Mouse (Mus musculus) mouse trophoblast stem cell (cell line): ENCODE results near the gene Slc41a1.

Experiments used
- in situ Hi-C, 2 experiments: fragments of 300-500 bp; cut with MseI, MboI; formaldehyde crosslinking; loops; 2 replicates in 1 of 2; 3 replicates in 1 of 2; pipeline ENCODE4 v1.15.1; 2025

Gene Slc41a1

DNA sequence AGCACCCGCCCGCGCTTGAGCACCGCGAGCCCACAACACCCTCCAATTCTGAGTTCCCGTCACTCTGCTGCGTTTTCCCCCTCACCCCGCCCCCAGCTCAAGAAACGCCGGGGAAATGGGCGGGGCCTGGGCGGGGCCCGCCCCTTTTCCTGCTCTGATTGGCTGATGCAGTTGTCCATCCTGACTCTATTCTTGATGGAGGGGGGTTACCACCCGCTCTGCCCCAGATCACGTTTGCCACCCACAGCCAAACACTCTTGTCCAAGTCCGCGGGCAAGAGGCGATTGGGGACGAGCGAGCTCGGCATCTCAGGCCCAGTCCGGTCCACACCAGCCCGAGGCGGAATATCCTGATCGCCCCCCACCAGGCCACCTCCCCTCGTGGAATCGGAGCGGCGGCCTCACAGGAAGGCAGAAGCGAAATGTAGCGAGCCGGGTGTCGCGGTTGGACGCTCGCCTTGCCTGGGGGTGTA, 530 bp downstream of the Slc41a1 start:
- in situ Hi-C loops = no loop called here

- in situ Hi-C loops = no loop called here
These were observed 1.2 kb downstream of the Slc41a1 start for GRCm38 (mm10) chr1:131828297-131829126.

GRCm38 (mm10) chr1:131829279-131829678, 2.0 kb downstream of the Slc41a1 start:
- in situ Hi-C loops = no loop called here

DNA sequence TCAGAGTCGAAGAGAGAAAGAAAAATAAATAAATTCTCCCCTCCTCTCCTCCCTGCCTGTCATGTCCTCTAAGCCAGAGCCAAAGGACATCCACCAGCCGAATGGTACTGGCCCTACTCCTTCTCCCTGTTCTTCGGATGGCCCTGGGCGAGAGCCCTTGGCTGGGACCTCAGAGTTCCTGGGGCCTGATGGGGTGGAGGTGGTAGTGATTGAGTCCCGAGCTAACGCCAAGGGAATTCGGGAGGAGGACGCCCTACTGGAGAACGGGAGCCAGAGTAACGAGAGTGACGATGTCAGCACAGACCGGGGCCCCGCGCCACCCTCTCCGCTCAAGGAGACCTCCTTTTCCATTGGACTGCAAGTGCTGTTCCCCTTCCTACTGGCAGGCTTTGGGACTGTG, 3.3 kb downstream of the Slc41a1 start:
- in situ Hi-C loops = no loop called here

DNA sequence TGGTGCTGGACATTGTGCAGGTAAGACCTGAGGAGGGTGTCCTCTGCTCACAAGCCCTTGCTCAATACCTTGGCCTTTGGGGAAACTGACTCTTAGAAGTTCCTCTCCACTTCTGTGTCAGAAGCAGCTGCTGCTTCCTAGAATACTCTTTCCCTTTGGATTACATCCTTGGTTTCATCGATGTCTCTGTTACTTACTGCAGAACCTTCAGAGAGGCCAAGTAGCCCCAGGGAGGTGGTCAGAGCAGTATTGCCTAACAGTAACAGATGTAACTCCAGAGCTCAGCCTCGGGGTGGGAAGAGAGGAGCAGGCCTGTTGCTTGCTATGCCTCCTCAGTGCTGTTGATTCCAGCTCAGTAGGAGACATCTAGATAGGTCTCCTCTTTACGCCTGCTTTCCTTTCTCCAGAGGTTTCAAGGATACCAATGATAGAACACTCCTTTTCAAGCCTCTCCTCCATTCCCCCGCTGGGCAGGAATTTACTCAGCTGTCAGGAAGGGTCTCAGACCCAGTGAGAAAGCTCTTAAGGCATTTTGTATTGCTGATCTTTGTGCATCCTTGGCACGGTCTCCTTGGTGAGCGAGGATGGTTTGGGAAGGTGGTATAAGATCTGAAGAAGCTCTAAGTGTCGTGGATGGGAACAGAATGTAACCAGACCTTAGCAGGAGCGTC, 3.8 kb downstream of the Slc41a1 start:
- in situ Hi-C loops = no loop called here

DNA sequence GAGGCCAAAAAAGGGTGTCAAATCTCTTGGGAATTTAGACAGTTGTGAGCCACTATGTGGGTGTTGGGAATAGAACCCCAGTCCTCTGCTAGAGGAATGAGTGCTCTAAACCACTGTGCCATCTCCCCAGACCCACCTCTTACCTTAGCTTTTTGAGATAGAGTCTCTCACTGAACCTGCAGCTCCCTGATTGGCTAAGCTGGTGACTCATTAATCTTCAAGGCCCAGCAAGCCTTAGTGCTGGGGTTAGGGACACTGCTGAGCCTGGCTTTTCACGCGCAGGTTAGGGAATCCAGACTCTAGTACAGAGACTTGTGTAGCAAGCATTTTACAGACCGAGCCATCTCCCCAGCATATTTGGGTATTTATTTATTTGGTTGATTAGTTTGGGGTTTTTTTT, 9.7 kb downstream of the Slc41a1 start:
- in situ Hi-C loops = no loop called here

DNA sequence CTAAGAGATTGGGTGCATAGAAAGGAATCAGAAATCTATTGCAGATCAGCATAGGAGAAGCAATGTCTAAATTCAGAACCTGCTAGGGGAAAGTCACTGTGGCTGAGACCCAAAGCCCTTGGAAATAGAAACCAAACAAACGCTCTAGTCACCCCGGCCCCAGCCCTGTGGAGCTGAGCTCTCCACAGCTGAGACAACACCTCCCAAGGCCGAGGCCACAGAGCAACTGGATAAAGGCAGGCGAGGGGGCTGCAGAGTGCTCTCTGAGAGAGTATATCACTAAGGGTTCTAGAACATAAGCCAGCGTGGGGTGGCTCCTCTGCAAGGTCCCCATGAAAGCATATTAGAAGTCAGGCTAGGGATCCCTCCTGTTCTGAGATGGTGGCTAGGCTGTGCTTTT, 11.2 kb downstream of the Slc41a1 start:
- in situ Hi-C loops = no loop called here

DNA sequence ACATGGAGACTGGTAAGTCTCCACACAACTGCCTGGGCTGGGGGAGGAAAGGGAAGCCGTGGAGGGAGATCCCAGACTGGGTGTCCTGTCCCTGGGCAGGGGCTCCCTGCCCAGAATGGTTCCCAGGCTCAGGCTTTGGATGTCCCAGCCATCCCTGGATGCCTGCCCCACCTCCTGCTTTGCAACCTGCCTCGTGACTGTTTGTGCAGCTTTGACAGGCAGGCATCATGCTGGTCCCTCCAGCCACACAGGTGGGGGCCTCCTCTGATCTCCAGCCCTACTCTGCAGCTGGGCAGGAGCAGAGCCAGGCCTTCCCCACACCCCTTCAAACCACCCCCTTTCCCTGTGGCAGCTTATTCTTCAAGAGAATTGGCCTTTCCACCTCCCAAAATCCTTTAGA, 12.0 kb downstream of the Slc41a1 start:
- in situ Hi-C loops = no loop called here

- in situ Hi-C loops = no loop called here
These were observed 14.9 kb downstream of the Slc41a1 start for GRCm38 (mm10) chr1:131842221-131842620.

DNA sequence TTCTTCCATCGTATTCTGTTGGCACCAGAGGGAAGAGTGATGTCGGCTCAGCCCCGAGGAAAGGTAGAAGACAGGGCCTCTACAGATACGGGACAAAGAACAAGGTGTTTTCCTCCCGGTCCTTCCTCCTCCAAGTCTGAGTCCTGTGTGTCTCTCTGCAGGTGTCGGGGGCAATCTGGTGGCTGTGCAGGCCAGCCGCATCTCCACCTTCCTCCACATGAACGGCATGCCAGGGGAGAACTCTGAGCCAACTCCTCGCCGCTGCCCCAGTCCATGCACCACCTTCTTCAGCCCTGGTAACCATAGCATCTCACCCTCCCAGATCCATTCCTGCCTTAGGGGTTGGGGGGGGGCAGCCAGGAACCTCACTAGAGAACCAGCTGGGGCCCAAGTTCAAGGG, 16.5 kb downstream of the Slc41a1 start:
- in situ Hi-C loops = no loop called here

GRCm38 (mm10) chr1:131844883-131845282, 17.6 kb downstream of the Slc41a1 start:
- in situ Hi-C loops = no loop called here

DNA sequence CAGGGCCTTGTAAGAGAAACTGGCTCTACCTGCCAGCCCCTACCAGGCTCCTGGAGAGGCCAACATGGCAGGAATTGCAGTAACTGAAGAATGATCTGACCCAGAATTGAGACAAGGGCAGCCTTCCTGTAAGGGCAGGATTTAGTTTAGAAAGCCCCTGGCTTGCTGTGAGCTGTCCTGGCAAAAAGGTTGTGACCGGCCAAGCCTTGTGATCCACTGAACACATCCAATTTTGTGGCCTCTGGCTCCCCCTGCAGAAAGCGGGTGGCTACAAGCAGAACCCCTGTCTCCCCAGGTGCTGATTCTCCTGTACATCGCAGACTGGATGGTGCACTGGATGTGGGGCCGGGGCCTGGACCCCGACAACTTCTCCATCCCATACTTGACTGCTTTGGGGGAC, 19.0 kb downstream of the Slc41a1 start:
- in situ Hi-C loops = no loop called here

GRCm38 (mm10) chr1:131861811-131862210, 34.5 kb downstream of the Slc41a1 start:
- in situ Hi-C loops = no loop called here

DNA sequence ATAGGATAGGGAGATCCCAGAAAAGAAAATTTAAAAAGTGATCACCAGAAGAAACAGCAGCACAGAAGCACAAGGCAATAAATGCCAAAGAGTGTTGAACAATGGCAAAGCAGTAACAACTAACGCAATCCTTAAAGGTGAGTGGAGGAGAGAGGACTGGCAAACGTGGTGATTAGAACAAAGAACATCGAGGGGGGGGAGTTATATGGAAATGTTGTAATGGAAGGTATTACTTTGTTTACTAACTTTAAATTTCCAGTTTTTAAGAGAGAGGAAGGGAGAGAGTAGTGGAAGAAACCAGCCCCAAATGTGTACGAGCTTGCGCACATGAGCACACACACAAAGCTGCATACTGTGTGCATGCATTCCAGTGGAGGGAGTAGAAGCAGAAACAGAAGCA, 38.3 kb downstream of the Slc41a1 start:
- in situ Hi-C loops = no loop called here

- in situ Hi-C loops = no loop called here
These were observed 39.2 kb downstream of the Slc41a1 start for GRCm38 (mm10) chr1:131866304-131866999.

DNA sequence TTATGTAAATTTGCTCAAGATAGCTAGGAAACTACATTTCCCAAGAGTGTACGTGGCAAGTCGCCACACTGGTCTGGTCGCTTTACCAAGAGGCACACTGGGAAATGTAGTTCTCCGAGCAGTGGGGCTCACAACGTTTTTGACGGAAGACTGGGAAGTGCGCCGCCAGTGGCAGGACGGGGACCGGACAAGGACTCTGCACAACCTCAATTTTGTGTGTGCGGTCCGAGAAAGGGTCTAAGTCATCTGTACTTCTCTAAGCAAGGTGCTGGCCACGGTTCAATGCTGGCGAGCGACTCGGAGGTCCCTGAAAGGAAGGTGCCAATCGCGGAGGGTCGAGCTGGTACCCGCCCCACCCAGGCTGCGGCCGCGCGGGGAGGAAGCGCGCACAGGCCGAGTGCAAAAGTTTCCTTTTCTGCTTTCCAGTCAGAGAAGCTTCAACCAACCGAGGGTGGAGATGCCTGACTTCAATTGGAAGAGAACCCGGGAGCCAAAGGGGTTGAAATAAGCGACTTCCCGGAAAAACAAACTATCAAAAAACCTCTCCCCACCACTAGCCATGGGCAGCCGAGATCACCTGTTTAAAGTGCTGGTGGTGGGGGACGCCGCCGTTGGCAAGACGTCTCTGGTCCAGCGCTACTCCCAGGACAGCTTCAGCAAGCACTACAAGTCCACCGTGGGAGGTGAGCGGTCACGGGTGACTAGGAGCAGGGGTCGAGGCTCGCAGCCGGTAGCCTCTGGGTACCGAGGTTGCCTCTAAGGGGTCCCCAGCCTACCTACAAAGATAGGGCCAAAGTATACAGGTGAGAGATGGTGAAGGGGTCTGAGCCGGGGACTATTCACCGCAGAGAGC, 40.0 kb downstream of the Slc41a1 start, which contains the start of gene Rab29:
Gene Rab29, plus strand, starts transcription at position 132 of the 853 bp plus-strand sequence.
- in situ Hi-C loops = no loop called here

GRCm38 (mm10) chr1:131867946-131868290, 40.6 kb downstream of the Slc41a1 start:
- in situ Hi-C loops = no loop called here

DNA sequence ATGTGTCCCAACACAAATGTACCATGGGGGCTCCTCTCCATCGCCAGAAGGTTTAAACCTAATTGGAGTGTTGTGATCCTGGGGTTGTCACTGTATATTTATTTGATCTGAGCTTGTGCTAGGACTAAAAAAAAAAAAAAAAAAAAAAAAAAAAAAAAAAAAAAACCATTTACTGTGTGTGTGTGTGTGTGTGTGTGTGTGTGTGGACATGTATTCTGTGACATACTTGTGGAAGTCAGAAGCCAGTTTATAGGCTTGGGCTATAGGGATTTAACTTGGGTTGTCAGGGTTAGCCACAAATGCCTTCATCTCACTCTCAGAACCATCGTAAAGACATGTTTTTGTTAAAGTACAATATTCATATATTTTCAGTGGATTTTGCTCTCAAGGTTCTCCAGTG, 42.3 kb downstream of the Slc41a1 start:
- in situ Hi-C loops = no loop called here

GRCm38 (mm10) chr1:131872856-131873255, 45.6 kb downstream of the Slc41a1 start:
- in situ Hi-C loops = no loop called here

GRCm38 (mm10) chr1:131879816-131880215, 52.5 kb downstream of the Slc41a1 start:
- in situ Hi-C loops = loop anchor here in 1 of 2 experiments (10.0 kb wide), 1 partner anchor 175 kb away; no protein-coding TSS in a partner anchor

- in situ Hi-C loops = loop anchor here in 1 of 2 experiments (10.0 kb wide), 1 partner anchor 178 kb away; no protein-coding TSS in a partner anchor
These were observed 55.5 kb downstream of the Slc41a1 start for GRCm38 (mm10) chr1:131882787-131883186.
